Mouse (Mus musculus): ENCODE results near the gene Fam110a.

- peak; percentile 98 for TF ChIP-seq CTCF (IDR thresholded peaks at IDR 0.05; ENCODE audit: extremely low read depth, insufficient read depth, insufficient read length, insufficient replicate concordance)
- TF ChIP-seq POLR2A (IDR thresholded peaks at IDR 0.05; ENCODE audit: low read depth, low read length) = no peak
Measured at GRCm38 (mm10) chr2:151996229-151997189, 16.5 kb upstream of the Fam110a start, which contains the start of gene Slc52a3.
